Mouse (Mus musculus): ENCODE data around the gene 4930447C04Rik. TPM values are rescaled to one million over a fixed set of nuclear protein-coding genes. Genes with fewer than 3 reads are reported as not detected.

Gene 4930447C04Rik
- 1 to 10 TPM; 6.1 to 6.5 TPM for total RNA-seq (2021)
- long read RNA-seq, experiment 1, result 0 reads
- long read RNA-seq, experiment 2, partial matches to known transcripts, result 0 of 1 reads
- long read RNA-seq, experiment 2, other reads (novel, unspliced or antisense), result 1 of 1 reads

GRCm38 (mm10) chr12:72940071-72940821 is at the start of gene 4930447C04Rik:
Gene 4930447C04Rik, minus strand, starts transcription at chr12:72940774.
- no peak within 1 kb of the TSS for H3K4me3 ChIP-seq
- TF ChIP-seq CTCF (conservative IDR thresholded peaks at IDR 0.05), result no peak
- DNase-seq (ENCODE audit: low spot score in 2 of 2), result no peak
- no peak within 1 kb of the TSS for H3K27ac ChIP-seq

DNA sequence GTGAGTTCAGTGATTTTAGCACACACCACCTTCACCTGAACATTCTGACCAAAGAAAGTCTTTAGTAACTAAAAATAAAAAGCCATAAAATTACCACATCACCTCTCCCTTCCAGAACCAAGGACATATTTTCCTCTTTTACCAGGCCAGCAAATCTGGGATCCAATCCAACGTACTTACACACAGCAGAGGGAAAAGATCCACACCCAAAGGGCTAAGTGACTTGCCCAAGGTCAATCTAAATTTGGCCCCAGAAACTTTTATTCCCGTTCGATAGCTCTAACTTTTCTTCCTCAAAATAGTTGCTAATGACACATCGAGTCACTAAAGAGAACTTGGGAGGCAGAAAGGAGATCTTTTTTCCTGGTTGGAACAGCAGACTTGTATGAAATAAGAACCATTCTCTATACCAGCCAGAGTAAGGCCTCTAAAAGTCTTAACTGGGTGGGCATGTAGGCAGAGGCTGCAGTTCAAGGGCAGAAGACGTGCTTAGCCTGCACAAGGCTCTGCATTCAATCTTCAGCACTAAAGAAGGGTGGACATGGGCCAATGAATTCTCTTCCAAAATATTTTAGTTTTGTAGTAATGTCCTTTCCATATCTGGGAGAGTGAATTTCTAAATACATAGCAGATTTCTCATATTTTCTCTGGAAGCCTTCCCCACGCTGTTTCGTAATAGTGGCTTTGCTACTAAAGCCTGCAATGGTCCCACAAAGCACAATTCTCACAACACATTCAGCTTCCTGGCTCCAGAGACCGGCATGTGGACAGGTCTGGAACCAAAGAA is 42.7 kb upstream of the 4930447C04Rik start:
- Histone ChIP-seq H3K4me3 (no peak overlapping the region), H3K27ac (no peak overlapping the region)
- no peak for DNase-seq (ENCODE audit: low spot score in 2 of 2)
- no peak for TF ChIP-seq CTCF (conservative IDR thresholded peaks at IDR 0.05)

DNA sequence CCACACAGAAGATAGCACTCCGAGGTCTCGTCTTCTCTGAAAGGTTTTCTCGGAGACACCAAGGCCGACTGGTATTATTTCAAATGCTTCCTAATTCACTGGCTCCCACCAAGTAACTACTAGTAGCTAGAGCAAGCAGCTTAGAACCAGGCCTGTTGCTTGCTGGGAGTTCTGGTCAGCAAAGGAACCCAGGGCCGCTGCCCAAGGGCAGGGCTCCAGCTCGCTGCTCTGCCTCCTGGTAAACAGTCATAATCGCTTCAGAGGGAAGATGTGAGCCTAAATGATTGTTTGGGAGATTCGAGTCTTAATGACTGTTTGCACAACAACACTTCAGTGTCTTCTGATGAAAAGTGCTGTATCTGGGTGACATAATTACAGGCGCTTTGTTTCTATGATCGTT is 42.0 kb upstream of the 4930447C04Rik start:
- no peak overlapping the region for H3K4me3 ChIP-seq
- TF ChIP-seq CTCF (conservative IDR thresholded peaks at IDR 0.05), result no peak
- DNase-seq (ENCODE audit: low spot score in 2 of 2), result no peak
- no peak overlapping the region for H3K27ac ChIP-seq

- Histone ChIP-seq H3K27ac (no peak overlapping the region), H3K4me3 (no peak overlapping the region)
- TF ChIP-seq CTCF (conservative IDR thresholded peaks at IDR 0.05), result no peak
- DNase-seq (ENCODE audit: low spot score in 2 of 2), result no peak
These were observed 38.7 kb upstream of the 4930447C04Rik start for GRCm38 (mm10) chr12:72979236-72979635.

- DNase-seq (ENCODE audit: low spot score in 2 of 2), result no peak
- Histone ChIP-seq H3K27ac (no peak overlapping the region), H3K4me3 (no peak overlapping the region)
- no peak for TF ChIP-seq CTCF (conservative IDR thresholded peaks at IDR 0.05)
These were observed 37.3 kb upstream of the 4930447C04Rik start for GRCm38 (mm10) chr12:72977851-72978250.

GRCm38 (mm10) chr12:72976718-72977117 is 36.1 kb upstream of the 4930447C04Rik start:
- peak overlapping the region; percentile 37; the same call in 1 of the 2 replicates for H3K4me3 ChIP-seq
- no peak overlapping the region for H3K27ac ChIP-seq
- TF ChIP-seq CTCF (conservative IDR thresholded peaks at IDR 0.05), result peak; percentile 89
- peak; percentile 39 to 72 for DNase-seq (ENCODE audit: low spot score in 2 of 2)

DNA sequence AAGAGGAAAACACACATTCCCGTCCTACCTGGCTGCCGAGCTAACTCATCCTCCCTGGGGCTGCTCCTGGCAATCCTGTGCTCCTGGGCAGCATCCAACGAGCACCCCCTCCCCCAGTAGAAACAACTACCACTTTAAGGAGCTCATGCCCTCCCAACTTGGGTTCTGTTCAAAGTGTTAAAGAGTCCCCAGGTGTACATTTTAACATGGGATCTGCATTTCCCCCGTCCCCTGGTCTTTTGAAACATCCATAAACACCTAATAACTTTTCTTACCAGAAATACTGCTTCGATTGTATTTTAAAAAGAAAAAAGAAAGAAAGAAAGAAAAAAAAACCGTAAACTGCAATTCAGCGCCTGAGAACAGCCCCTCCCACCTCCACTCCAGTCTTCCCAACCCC is 35.6 kb upstream of the 4930447C04Rik start:
- no peak for TF ChIP-seq CTCF (conservative IDR thresholded peaks at IDR 0.05)
- no peak overlapping the region for H3K27ac ChIP-seq
- H3K4me3 ChIP-seq, result no peak overlapping the region
- DNase-seq (ENCODE audit: low spot score in 2 of 2), result no peak

GRCm38 (mm10) chr12:72973161-72973560 is 32.6 kb upstream of the 4930447C04Rik start:
- Histone ChIP-seq H3K27ac (no peak overlapping the region), H3K4me3 (no peak overlapping the region)
- peak; percentile 89 for TF ChIP-seq CTCF (conservative IDR thresholded peaks at IDR 0.05)
- DNase-seq (ENCODE audit: low spot score in 2 of 2), result peak; percentile 23 to 57

DNA sequence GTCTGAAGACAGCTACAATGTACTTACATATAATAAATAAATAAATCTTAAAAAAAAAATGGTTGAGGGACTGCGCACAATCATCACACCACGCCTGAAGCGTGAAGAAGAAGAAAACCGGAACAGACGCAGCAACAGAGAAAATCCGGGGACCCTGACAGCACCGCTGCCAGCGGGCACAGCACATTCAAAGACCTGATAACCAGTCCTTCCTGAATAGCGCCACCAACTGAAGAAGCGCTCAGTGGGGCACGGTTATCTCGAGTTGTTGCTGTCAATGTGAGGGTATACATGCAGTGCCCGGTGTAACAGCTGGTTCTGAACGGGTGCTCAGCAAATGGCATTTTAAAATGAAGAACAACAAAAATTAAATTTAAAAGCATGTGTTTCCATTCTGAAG is 30.0 kb upstream of the 4930447C04Rik start:
- no peak for DNase-seq (ENCODE audit: low spot score in 2 of 2)
- TF ChIP-seq CTCF (conservative IDR thresholded peaks at IDR 0.05), result no peak
- Histone ChIP-seq H3K4me3 (no peak overlapping the region), H3K27ac (no peak overlapping the region)

DNA sequence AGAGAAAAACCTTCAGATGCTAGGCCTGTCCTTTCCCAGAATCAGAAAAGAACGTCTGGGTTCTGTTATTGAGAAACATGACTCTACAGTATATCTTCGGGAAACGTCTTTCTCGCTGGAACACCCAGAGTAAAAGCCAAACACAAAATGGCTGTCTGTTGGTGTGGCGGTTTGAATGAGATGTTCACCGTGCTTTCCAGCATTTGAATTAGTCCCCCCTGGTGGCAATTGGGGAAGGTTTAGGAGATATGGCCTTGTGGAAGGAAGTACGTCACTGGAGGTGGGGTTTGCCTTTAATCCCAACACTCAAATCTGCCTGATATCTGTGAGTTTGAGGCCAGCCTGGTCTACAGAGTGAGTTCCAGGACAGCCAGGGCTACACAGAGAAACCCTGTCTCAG is 27.0 kb upstream of the 4930447C04Rik start:
- Histone ChIP-seq H3K27ac (no peak overlapping the region), H3K4me3 (no peak overlapping the region)
- TF ChIP-seq CTCF (conservative IDR thresholded peaks at IDR 0.05), result no peak
- no peak for DNase-seq (ENCODE audit: low spot score in 2 of 2)

DNA sequence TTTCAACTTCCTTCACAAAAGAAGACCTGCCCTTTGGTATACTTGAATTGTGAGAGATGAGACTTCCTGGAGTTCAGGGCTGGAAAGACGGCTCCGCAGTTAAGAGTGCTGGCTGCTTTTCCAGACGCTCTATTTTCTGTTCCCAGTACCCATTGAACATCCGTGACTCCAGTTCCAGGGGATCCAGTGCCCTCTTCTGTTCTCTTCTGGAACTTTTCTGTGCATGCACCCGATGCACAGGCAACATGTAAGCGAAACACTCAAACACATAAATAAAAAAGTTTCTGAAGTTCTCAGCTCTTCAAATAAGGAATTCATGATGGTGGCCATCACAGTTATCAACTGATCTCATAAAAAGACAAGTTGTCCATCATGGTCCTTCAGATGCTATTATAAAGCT is 22.2 kb upstream of the 4930447C04Rik start:
- Histone ChIP-seq H3K27ac (no peak overlapping the region), H3K4me3 (no peak overlapping the region)
- no peak for DNase-seq (ENCODE audit: low spot score in 2 of 2)
- TF ChIP-seq CTCF (conservative IDR thresholded peaks at IDR 0.05), result no peak

- Histone ChIP-seq H3K4me3 (no peak overlapping the region), H3K27ac (no peak overlapping the region)
- TF ChIP-seq CTCF (conservative IDR thresholded peaks at IDR 0.05), result no peak
- no peak for DNase-seq (ENCODE audit: low spot score in 2 of 2)
These were observed 17.9 kb upstream of the 4930447C04Rik start for GRCm38 (mm10) chr12:72958446-72958845.

DNA sequence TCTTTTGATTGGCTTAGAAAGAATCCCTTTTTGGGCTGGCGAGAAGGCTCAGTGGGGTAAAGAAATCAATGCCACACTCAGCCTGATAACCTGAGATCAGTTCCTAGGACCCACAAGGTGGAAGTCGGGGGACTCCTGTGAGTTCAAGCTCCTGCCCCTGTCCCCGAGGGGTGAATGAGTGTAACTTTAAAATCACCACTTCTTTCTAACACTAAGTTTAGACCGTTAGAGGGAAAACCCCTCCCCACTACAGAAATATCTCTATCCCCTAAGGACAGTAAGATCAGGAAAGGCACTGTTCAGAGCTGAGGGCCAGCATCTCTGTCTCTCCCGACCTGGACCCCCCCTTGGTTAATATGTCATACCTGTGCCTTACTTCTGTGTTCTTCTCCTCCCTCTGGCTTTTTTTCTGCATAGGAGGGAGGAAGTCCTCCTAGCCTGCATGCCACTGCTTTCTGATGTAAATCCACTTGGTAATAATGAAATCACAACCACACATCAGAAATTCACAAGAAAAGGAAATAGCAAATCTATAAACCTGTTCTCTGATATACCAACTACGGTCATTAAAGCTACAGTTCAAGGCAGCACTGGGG is 17.4 kb upstream of the 4930447C04Rik start:
- no peak for DNase-seq (ENCODE audit: low spot score in 2 of 2)
- no peak overlapping the region for H3K27ac ChIP-seq
- TF ChIP-seq CTCF (conservative IDR thresholded peaks at IDR 0.05), result no peak
- H3K4me3 ChIP-seq, result no peak overlapping the region

All from layer of hippocampus, adult 2 months (tissue).